Mouse (Mus musculus) heart, adult 2 months (tissue): ENCODE results near the gene Btbd11.

ENCODE experiments used
- CTCF ChIP-seq: fragments of 200-600 bp; IDR thresholded peaks from 2 replicates; pipeline ENCODE4 v1.8.1; 2022; ENCODE audit warnings: antibody characterized with exemption, mild to moderate bottlenecking, moderate library complexity
- EP300 ChIP-seq: fragments of 200-500 bp; IDR thresholded peaks from 2 replicates; pipeline ENCODE4 v1.6.1; 2011; ENCODE audit warnings: low read depth, low read length, control low read depth; ENCODE audit not compliant: insufficient read depth
- POLR2A ChIP-seq: fragments of 200-500 bp; IDR thresholded peaks from 2 replicates; pipeline ENCODE4 v1.6.1; 2011; ENCODE audit warnings: mild to moderate bottlenecking, low read depth, low read length, control low read depth; ENCODE audit not compliant: insufficient read depth

- TF ChIP-seq CTCF (no peak), EP300 (no peak), POLR2A (no peak)
Measured at GRCm38 (mm10) chr10:85699721-85700120, 313.1 kb downstream of the Btbd11 start.
